Mouse (Mus musculus) sigmoid colon, adult 10 weeks (tissue): ENCODE measurements around the gene Slc22a1. TPM values are rescaled to one million over a fixed set of nuclear protein-coding genes. Genes with fewer than 3 reads are reported as not detected.

Experiments used
- polyA plus RNA-seq: library from polyadenylated mRNA; stranded (reverse); fragments of 350-450 nt; fragmentation: Illumina TruSeq; extraction: RNeasy Lipid Tissue Mini Kit (QIAGEN cat#74804); gene quantifications from one replicate; pipeline ENCODE4 v1.2.3, GENCODE M21; 2014; ENCODE audit warnings: low read depth, low replicate concordance

Gene Slc22a1
- 4.5 TPM for polyA plus RNA-seq

GRCm38 (mm10) chr17:12675646-12676045 is at the start of gene Slc22a1:
Gene Slc22a1, minus strand, starts transcription at chr17:12675829.

Other genes starting within 250 kb of the Slc22a1 start
- 1.2 TPM for gene Slc22a3, start 168.1 kb downstream of the Slc22a1 start, polyA plus RNA-seq
- not detected for gene Slc22a2, start 91.7 kb downstream of the Slc22a1 start, polyA plus RNA-seq
- 16.6 TPM for gene Igf2r, start 93.8 kb upstream of the Slc22a1 start, polyA plus RNA-seq
- gene Mas1, start 192.3 kb upstream of the Slc22a1 start, polyA plus RNA-seq: not detected
- not detected for gene Mrgprh, start 200.2 kb upstream of the Slc22a1 start, polyA plus RNA-seq
- gene Pnldc1, start 234.4 kb upstream of the Slc22a1 start, polyA plus RNA-seq: not detected
- 398 TPM for gene Tcp1, start 239.9 kb upstream of the Slc22a1 start, polyA plus RNA-seq
- gene Mrpl18, start 240.5 kb upstream of the Slc22a1 start, polyA plus RNA-seq: 98.0 TPM